Mouse (Mus musculus) MEL (cell line): ENCODE results near the gene Atp4a.

Experiments
- CTCF ChIP-seq, 3 experiments: IDR thresholded peaks in 2 of 3; conservative IDR thresholded peaks in 1 of 3; 2 replicates each; pipeline ENCODE4 v1.5.1; 2011 to 2012; ENCODE audit warnings: low read length in 3 of 3, low read depth in 2 of 3, mild to moderate bottlenecking in 2 of 3, improper control_type of control experiment in 1 of 3, inconsistent platforms in 1 of 3, mixed read lengths in 1 of 3, moderate library complexity in 1 of 3; ENCODE audit not compliant: control insufficient read depth in 1 of 3, insufficient read depth in 1 of 3, poor library complexity in 1 of 3, severe bottlenecking in 1 of 3
- EP300 ChIP-seq, 2 experiments: IDR thresholded peaks; 2 replicates each; pipeline ENCODE4 v1.6.1; 2011; ENCODE audit warnings: improper control_type of control experiment in 2 of 2, low read length in 2 of 2, low read depth in 1 of 2, mild to moderate bottlenecking in 1 of 2
- POLR2A ChIP-seq, 2 experiments: IDR thresholded peaks; 2 replicates each; pipeline ENCODE4 v1.6.1; 2011 to 2012; ENCODE audit warnings: low read length in 2 of 2, mild to moderate bottlenecking in 2 of 2, control low read depth in 1 of 2, improper control_type of control experiment in 1 of 2, low read depth in 1 of 2, moderate library complexity in 1 of 2; ENCODE audit not compliant: control insufficient read depth in 1 of 2, insufficient read depth in 1 of 2, poor library complexity in 1 of 2
- POLR2AphosphoS5 ChIP-seq: IDR thresholded peaks from 2 replicates; pipeline ENCODE4 v1.6.1; 2012; ENCODE audit warnings: low read depth, borderline replicate concordance, mild to moderate bottlenecking, inconsistent platforms, low read length, moderate library complexity, mixed read lengths
- TCF12 ChIP-seq: IDR thresholded peaks from 2 replicates; pipeline ENCODE4 v1.6.1; 2014; ENCODE audit warnings: low read depth, mild to moderate bottlenecking, inconsistent platforms, low read length, improper control_type of control experiment, moderate library complexity
- ZC3H11A ChIP-seq: IDR thresholded peaks from 2 replicates; pipeline ENCODE4 v1.6.1; 2012; ENCODE audit warnings: low read depth, mild to moderate bottlenecking, inconsistent platforms, low read length, improper control_type of control experiment

DNA sequence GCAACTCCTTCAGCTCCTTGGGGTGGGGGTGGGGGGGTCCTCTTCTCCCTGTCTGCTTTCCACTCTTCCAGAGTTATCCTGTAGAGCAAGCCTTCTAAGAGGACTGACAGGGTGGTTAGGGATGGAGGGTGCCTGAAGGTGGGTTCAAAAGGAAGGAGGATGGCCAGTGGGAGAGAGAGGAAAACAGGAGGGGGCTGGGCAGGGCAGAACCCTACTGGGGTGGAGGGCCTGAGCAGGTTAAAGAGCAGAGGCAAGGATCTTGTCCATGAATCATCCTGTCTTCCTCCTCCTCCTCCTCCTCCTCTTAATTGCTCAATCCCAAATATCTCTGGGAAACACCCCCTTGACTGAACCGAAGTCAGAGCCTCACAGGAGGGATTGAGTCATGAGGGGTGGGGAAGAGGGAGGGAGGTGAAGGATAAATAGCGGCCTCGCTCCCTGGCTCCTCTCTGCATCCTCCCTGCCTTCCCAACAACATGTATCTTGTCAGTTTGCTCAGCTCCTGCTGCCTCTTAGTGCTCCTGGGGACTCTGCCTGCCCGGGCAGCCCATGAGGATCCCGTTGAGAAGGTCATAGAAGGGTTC, 39.2 kb downstream of the Atp4a start, which contains the start of gene Sbsn:
- TF ChIP-seq POLR2A (IDR thresholded peaks at IDR 0.05; ENCODE audit: control insufficient read depth in 1 of 2, insufficient read depth in 1 of 2, low read depth in 1 of 2, low read length in 2 of 2, poor library complexity in 1 of 2) (no peak), ZC3H11A (no peak), EP300 (IDR thresholded peaks at IDR 0.05; ENCODE audit: low read depth in 1 of 2, low read length in 2 of 2) (no peak), POLR2AphosphoS5 (no peak), CTCF (IDR thresholded peaks at IDR 0.05 in 2 of 3, conservative IDR thresholded peaks at IDR 0.05 in 1 of 3; ENCODE audit: control insufficient read depth in 1 of 3, insufficient read depth in 1 of 3, low read depth in 2 of 3, low read length in 3 of 3, poor library complexity in 1 of 3, severe bottlenecking in 1 of 3) (no peak), TCF12 (no peak)
